Mouse (Mus musculus) megakaryocyte, embryonic 14.5 days (primary cell): Measurements from ENCODE around the gene Yap1.

ENCODE experiments used
- FLI1 ChIP-seq: IDR thresholded peaks from 2 replicates; pipeline ENCODE4 v1.6.1; 2012; ENCODE audit warnings: low read length, inconsistent platforms, mixed read lengths
- GATA1 ChIP-seq: IDR thresholded peaks from 3 replicates; pipeline ENCODE4 v1.6.1; 2012; ENCODE audit warnings: mixed read lengths, low read length, inconsistent platforms, borderline replicate concordance

DNA sequence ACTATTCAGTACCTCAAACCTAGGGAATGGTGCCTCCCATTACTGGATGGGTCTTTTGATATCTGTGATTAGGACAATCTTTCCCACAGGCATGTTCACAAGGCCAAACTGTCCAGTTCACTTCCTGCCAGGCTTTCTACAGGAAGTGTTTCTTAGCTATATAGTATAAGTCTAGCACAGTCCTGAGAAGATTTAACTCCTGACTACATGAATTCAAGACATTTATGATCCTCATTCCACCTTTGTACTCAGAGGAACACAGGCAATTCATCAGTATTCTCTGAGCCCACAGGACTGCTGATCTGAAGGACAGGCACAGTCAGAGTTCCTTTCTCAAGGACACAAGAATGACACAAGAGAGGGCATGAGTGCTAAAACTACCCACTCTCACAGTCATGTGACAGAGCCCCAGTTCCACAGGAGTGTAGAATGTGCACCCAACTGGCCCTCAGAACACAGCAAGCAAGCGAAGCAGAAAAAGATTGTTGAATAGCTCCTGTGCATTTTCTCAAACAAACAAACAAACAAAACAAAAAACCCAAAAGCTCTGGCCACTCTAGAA is 122.0 kb downstream of the Yap1 start:
- no peak for TF ChIP-seq GATA1
- TF ChIP-seq FLI1 = no peak
